In genomic region chr19:57196616-57197015, GRCm38 (mm10) we compare ENCODE assay signal across 8 mouse cellular contexts.
DNase-seq lines count a peak whose midpoint lies in the region; ATAC-seq and TF ChIP-seq lines count a peak whose summit lies in the region.

No protein-coding gene starts in this region.

- no peaks in the 10 kb centered on the region for H3K9me3 ChIP-seq in forebrain, postnatal 0 days (ENCODE audit: low read length)
- H3K9me3 ChIP-seq in liver, embryonic 11.5 days (ENCODE audit: control insufficient read depth, low read length) = no peaks in the 10 kb centered on the region
- no peaks in the 10 kb centered on the region for H3K9me3 ChIP-seq in neural tube, embryonic 15.5 days (replicated peaks)

- no peak for TF ChIP-seq CTCF in left cerebral cortex, adult 2 months (IDR thresholded peaks at IDR 0.05)
- no peak for TF ChIP-seq CTCF in forebrain, postnatal 0 days (IDR thresholded peaks at IDR 0.05; ENCODE audit: low read depth)

- DNase-seq in left cerebral cortex, adult 2 months (ENCODE audit: extremely low spot score in 1 of 2, low spot score in 2 of 2) = no peak
- DNase-seq in left cerebral cortex, postnatal 14 days (ENCODE audit: low spot score in 2 of 2) = no peak
- DNase-seq in forebrain, postnatal 0 days = no peak
- no peak for DNase-seq in liver, embryonic 11.5 days (ENCODE audit: low spot score)
- DNase-seq in adrenal gland, postnatal 10 days = no peak
- no peak for DNase-seq in cerebellum, postnatal 36 days
- DNase-seq in frontal cortex, adult 2 months (ENCODE audit: extremely low spot score in 1 of 2, low spot score in 1 of 2) = no peak

- peak overlapping the region; percentile 90 for H3K27ac ChIP-seq in left cerebral cortex, adult 2 months
- peak overlapping the region; percentile 82 for H3K27ac ChIP-seq in forebrain, postnatal 0 days (ENCODE audit: low read depth, low read length)
- H3K27ac ChIP-seq in liver, embryonic 11.5 days (ENCODE audit: low read depth, low read length) = no peak overlapping the region
- H3K27ac ChIP-seq in neural tube, embryonic 15.5 days (replicated peaks) = peak overlapping the region; percentile 76; the same call in 1 of the 2 replicates

- H3K36me3 ChIP-seq in forebrain, postnatal 0 days (ENCODE audit: insufficient read depth) = no peaks in the 10 kb centered on the region
- H3K36me3 ChIP-seq in liver, embryonic 11.5 days (ENCODE audit: control insufficient read depth, insufficient read depth, low read length) = no peaks in the 10 kb centered on the region
- no peaks in the 10 kb centered on the region for H3K36me3 ChIP-seq in neural tube, embryonic 15.5 days

- ATAC-seq in forebrain, postnatal 0 days = no peak
- ATAC-seq in liver, embryonic 11.5 days (replicated peaks; ENCODE audit: low FRiP score) = no peak
- no peak for ATAC-seq in neural tube, embryonic 15.5 days (ENCODE audit: low FRiP score)

- peak overlapping the region; percentile 61 for H3K9ac ChIP-seq in forebrain, postnatal 0 days
- H3K9ac ChIP-seq in liver, embryonic 11.5 days (ENCODE audit: low read depth, low read length) = no peak overlapping the region
- peak overlapping the region; percentile 51 for H3K9ac ChIP-seq in neural tube, embryonic 15.5 days (replicated peaks)

- H3K4me3 ChIP-seq in left cerebral cortex, adult 2 months = peak overlapping the region; percentile 60
- H3K4me3 ChIP-seq in forebrain, postnatal 0 days (ENCODE audit: low read depth, low read length) = peak overlapping the region; percentile 51
- H3K4me3 ChIP-seq in liver, embryonic 11.5 days (ENCODE audit: low read depth, low read length) = peak overlapping the region; percentile 49; the same call in 1 of the 2 replicates
- H3K4me3 ChIP-seq in neural tube, embryonic 15.5 days (replicated peaks) = peak overlapping the region; percentile 48

- peaks cover 24% of the 10 kb centered on the region for H3K4me1 ChIP-seq in forebrain, postnatal 0 days (ENCODE audit: insufficient read depth)
- H3K4me1 ChIP-seq in liver, embryonic 11.5 days (replicated peaks; ENCODE audit: control insufficient read depth, insufficient read depth, low read length) = peaks cover 12% of the 10 kb centered on the region
- H3K4me1 ChIP-seq in neural tube, embryonic 15.5 days = peaks cover 41% of the 10 kb centered on the region

- peak overlapping the region; percentile 80 for H3K4me2 ChIP-seq in forebrain, postnatal 0 days (ENCODE audit: low read depth)
- peak overlapping the region; percentile 69 for H3K4me2 ChIP-seq in liver, embryonic 11.5 days
- peak overlapping the region; percentile 92 for H3K4me2 ChIP-seq in neural tube, embryonic 15.5 days

- WGBS in forebrain, postnatal 0 days = 39% methylated on average over 8 of the region's 8 CpGs
- WGBS in liver, embryonic 11.5 days = 34% methylated on average over 8 of the region's 8 CpGs
- WGBS in neural tube, embryonic 15.5 days = 47% methylated on average over 8 of the region's 8 CpGs

- intact Hi-C loops in left cerebral cortex, adult 2 months (cut with DNase I) = no loop called here
- intact Hi-C loops in left cerebral cortex, postnatal 14 days (cut with DNase I) = loop anchor here (5.0 kb wide), 1 partner anchor 41 kb away; no protein-coding TSS in a partner anchor

- H3K27me3 ChIP-seq in forebrain, postnatal 0 days (ENCODE audit: insufficient read depth, low read length) = no peaks in the 10 kb centered on the region
- peaks cover 39% of the 10 kb centered on the region for H3K27me3 ChIP-seq in liver, embryonic 11.5 days (replicated peaks; ENCODE audit: control insufficient read depth, insufficient read depth, low read length)
- H3K27me3 ChIP-seq in neural tube, embryonic 15.5 days (replicated peaks) = peaks cover 8% of the 10 kb centered on the region
